Mouse (Mus musculus): ENCODE results near the gene Smox. TPM values are rescaled to one million over a fixed set of nuclear protein-coding genes. Genes with fewer than 3 reads are reported as not detected.

Gene Smox
- total and polyA plus RNA-seq, 2 experiments from 2014 or later: 55.4 to 67.9 TPM

DNA sequence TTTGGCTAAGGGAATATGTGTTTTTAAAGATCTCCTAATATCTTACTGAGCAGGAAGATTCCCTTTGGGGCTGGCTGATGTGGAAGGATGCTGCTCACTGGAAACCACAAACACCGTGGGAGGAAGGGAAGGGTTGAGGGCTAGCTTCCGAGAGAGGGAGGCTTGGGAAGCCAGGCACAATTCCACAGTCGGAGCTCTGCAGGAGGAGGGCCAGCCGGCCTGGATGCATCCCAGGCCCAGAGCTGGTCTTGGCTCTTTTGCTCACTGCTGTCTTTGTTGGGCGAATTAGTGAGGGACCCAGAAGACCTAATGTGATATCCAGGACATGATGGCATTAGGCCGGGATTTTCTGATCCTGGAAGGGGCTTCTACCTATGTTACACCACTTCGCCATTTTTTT, 6.9 kb downstream of the Smox start:
- no peak for ATAC-seq
- no peak for DNase-seq
- no peak for TF ChIP-seq CTCF (IDR thresholded peaks at IDR 0.05; ENCODE audit: low read depth)
- 66% methylated on average over 7 of the region's 7 CpGs for WGBS
- Histone ChIP-seq H3K36me3 (ENCODE audit: insufficient read depth) (no peaks in the 10 kb centered on the region), H3K4me2 (ENCODE audit: low read depth) (no peak overlapping the region), H3K27ac (ENCODE audit: low read depth, low read length) (no peak overlapping the region), H3K9me3 (ENCODE audit: low read length) (no peaks in the 10 kb centered on the region), H3K27me3 (ENCODE audit: insufficient read depth, low read length) (no peaks in the 10 kb centered on the region), H3K9ac (no peak overlapping the region), H3K4me1 (ENCODE audit: insufficient read depth) (peaks cover 9% of the 10 kb centered on the region), H3K4me3 (ENCODE audit: low read depth, low read length) (no peak overlapping the region)

DNA sequence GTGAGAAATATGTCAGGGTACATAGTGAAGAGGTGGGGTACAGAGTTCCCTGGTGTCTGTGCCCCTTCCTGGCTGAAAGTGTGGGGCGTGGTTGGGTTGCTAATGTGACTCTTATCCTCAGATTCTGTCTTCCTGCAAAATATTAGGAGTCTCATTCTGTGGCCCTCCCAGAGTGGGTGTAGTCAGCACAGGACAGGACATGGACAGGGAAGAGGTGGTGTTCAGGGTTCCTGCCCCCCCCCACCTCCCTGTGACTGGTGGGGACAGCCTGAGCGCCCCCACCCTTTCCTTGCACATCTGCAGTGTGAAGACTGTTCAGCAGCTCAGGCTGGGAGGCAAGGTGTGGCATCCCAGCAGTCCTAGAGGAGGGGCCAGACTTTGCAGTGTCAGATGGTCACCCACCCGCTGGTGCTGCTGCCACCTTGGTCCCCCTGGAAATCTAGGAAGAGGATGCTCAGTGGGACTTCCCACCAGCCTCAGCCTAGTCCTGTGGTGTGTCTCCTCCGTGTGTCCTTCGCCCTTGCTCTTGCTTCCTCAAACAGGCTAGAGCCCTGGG, 8.1 kb downstream of the Smox start:
- TF ChIP-seq CTCF (IDR thresholded peaks at IDR 0.05; ENCODE audit: low read depth): no peak
- 70% methylated on average over 5 of the region's 5 CpGs for WGBS

DNA sequence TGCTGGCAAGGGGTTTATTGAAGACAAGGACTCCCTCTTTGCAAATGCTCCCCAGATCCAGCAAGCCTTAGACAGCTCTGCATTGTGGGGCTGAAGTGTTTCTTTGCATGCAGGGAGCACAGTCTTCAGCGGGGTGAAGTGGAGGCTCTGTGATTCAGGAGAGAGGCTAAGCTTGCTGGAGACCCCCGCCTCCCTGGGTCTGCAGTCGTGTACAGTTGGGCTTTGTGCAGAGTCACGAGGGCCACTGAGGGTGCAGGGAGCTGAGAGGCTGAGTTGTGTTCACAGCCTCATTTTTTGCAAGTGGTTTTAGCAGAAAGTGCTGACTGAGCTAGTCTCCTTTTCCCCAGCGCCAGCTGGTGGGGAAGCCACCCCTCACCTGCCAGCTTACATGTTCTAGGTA, 10.6 kb downstream of the Smox start:
- H3K9ac ChIP-seq: no peak overlapping the region
- H3K4me3 ChIP-seq (ENCODE audit: low read depth, low read length): no peak overlapping the region
- no peak for TF ChIP-seq CTCF (IDR thresholded peaks at IDR 0.05; ENCODE audit: low read depth)
- WGBS: 36% methylated on average over 5 of the region's 5 CpGs
- no peak overlapping the region for H3K4me2 ChIP-seq (ENCODE audit: low read depth)
- peaks cover 2% of the 10 kb centered on the region for H3K4me1 ChIP-seq (ENCODE audit: insufficient read depth)
- H3K36me3 ChIP-seq (ENCODE audit: insufficient read depth): no peaks in the 10 kb centered on the region
- DNase-seq (no peak), ATAC-seq (peak; percentile 81)
- peak overlapping the region; percentile 66; the same call in 1 of the 2 replicates for H3K27ac ChIP-seq (ENCODE audit: low read depth, low read length)
- H3K9me3 ChIP-seq (ENCODE audit: low read length): no peaks in the 10 kb centered on the region
- H3K27me3 ChIP-seq (ENCODE audit: insufficient read depth, low read length): no peaks in the 10 kb centered on the region

More for the DNA sequence above, 8.1 kb downstream of the Smox start:
- Histone ChIP-seq H3K9me3 (ENCODE audit: low read length) (no peaks in the 10 kb centered on the region), H3K36me3 (ENCODE audit: insufficient read depth) (no peaks in the 10 kb centered on the region), H3K27ac (ENCODE audit: low read depth, low read length) (no peak overlapping the region), H3K4me2 (ENCODE audit: low read depth) (no peak overlapping the region), H3K9ac (no peak overlapping the region), H3K27me3 (ENCODE audit: insufficient read depth, low read length) (no peaks in the 10 kb centered on the region), H3K4me3 (ENCODE audit: low read depth, low read length) (no peak overlapping the region), H3K4me1 (ENCODE audit: insufficient read depth) (no peaks in the 10 kb centered on the region)
- no peak for DNase-seq
- ATAC-seq: no peak

- Histone ChIP-seq H3K9me3 (ENCODE audit: low read length) (no peaks in the 10 kb centered on the region), H3K4me1 (ENCODE audit: insufficient read depth) (peaks cover 3% of the 10 kb centered on the region), H3K4me3 (ENCODE audit: low read depth, low read length) (no peak overlapping the region), H3K36me3 (ENCODE audit: insufficient read depth) (no peaks in the 10 kb centered on the region), H3K27me3 (ENCODE audit: insufficient read depth, low read length) (no peaks in the 10 kb centered on the region), H3K9ac (no peak overlapping the region), H3K27ac (ENCODE audit: low read depth, low read length) (no peak overlapping the region), H3K4me2 (ENCODE audit: low read depth) (no peak overlapping the region)
- DNase-seq (no peak), ATAC-seq (no peak)
- WGBS: 68% methylated on average over 5 of the region's 5 CpGs
- TF ChIP-seq CTCF (IDR thresholded peaks at IDR 0.05; ENCODE audit: low read depth): no peak
These were observed 11.3 kb downstream of the Smox start for GRCm38 (mm10) chr2:131502561-131502960.

DNA sequence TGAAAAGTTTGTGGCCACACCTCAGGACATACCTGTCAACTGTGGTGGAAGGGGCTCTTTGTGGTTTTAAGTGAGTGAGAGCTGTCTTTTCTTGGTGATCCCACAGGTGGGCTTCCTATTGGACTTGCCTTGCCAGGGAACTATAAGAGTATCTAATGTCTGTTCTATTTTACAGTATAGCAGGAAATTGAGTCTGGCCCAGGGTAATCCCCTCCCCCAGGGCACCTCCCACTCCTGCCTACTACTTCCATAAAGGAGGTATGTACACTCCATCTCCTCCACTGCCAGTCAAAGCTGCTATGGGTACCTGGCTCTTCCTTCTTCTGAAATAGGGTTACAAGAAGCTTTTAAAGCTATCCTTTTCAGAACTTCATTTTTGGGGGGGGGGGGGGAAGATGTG, 14.1 kb downstream of the Smox start:
- no peak overlapping the region for H3K4me2 ChIP-seq (ENCODE audit: low read depth)
- DNase-seq: no peak
- no peak for ATAC-seq
- H3K27me3 ChIP-seq (ENCODE audit: insufficient read depth, low read length): no peaks in the 10 kb centered on the region
- TF ChIP-seq CTCF (IDR thresholded peaks at IDR 0.05; ENCODE audit: low read depth): no peak
- no peaks in the 10 kb centered on the region for H3K9me3 ChIP-seq (ENCODE audit: low read length)
- peaks cover 5% of the 10 kb centered on the region for H3K4me1 ChIP-seq (ENCODE audit: insufficient read depth)
- H3K4me3 ChIP-seq (ENCODE audit: low read depth, low read length): no peak overlapping the region
- H3K36me3 ChIP-seq (ENCODE audit: insufficient read depth): no peaks in the 10 kb centered on the region
- H3K27ac ChIP-seq (ENCODE audit: low read depth, low read length): no peak overlapping the region
- no peak overlapping the region for H3K9ac ChIP-seq

- TF ChIP-seq CTCF (IDR thresholded peaks at IDR 0.05; ENCODE audit: low read depth): no peak
- DNase-seq: peak; percentile 54
- H3K9ac ChIP-seq: no peak overlapping the region
These were observed 15.1 kb downstream of the Smox start for GRCm38 (mm10) chr2:131506358-131506757.

DNA sequence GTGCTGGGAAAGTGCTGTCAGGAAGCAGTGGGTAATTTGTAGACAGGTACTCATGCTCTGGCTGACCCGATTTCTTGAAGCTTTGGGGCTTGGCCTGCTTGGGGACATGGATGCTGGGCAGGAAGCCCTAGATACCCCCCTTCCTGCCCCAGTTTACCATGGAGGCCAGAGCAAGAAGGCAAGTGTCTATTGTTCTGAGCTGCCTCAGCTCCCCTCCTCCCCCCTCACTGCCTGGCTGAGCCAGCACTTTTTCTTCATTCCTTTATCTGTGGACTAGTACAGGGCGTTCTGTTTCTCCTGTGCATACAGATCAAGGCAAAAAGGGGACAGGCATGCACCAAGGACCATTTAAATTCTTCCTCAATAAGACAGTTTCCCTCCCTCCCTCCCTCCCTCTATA, 17.2 kb downstream of the Smox start:
- no peak for TF ChIP-seq CTCF (IDR thresholded peaks at IDR 0.05; ENCODE audit: low read depth)
- Histone ChIP-seq H3K4me3 (ENCODE audit: low read depth, low read length) (no peak overlapping the region), H3K9me3 (ENCODE audit: low read length) (no peaks in the 10 kb centered on the region), H3K27ac (ENCODE audit: low read depth, low read length) (no peak overlapping the region), H3K4me2 (ENCODE audit: low read depth) (no peak overlapping the region), H3K9ac (no peak overlapping the region), H3K36me3 (ENCODE audit: insufficient read depth) (no peaks in the 10 kb centered on the region), H3K4me1 (ENCODE audit: insufficient read depth) (peaks cover 12% of the 10 kb centered on the region), H3K27me3 (ENCODE audit: insufficient read depth, low read length) (no peaks in the 10 kb centered on the region)
- ATAC-seq: peak; percentile 34
- 40% methylated on average over 2 of the region's 2 CpGs for WGBS
- DNase-seq: no peak

More at GRCm38 (mm10) chr2:131506358-131506757, 15.1 kb downstream of the Smox start:
- 3% methylated on average over 3 of the region's 3 CpGs for WGBS
- ATAC-seq: peak; percentile 74
- H3K4me2 ChIP-seq (ENCODE audit: low read depth): no peak overlapping the region
- H3K4me1 ChIP-seq (ENCODE audit: insufficient read depth): peaks cover 10% of the 10 kb centered on the region
- H3K9me3 ChIP-seq (ENCODE audit: low read length): no peaks in the 10 kb centered on the region
- H3K27ac ChIP-seq (ENCODE audit: low read depth, low read length): peak overlapping the region; percentile 54; the same call in 1 of the 2 replicates
- H3K4me3 ChIP-seq (ENCODE audit: low read depth, low read length): no peak overlapping the region
- H3K27me3 ChIP-seq (ENCODE audit: insufficient read depth, low read length): no peaks in the 10 kb centered on the region
- H3K36me3 ChIP-seq (ENCODE audit: insufficient read depth): no peaks in the 10 kb centered on the region

Measured in forebrain, postnatal 0 days (tissue).